Mouse (Mus musculus): ENCODE results near the gene AY358078. TPM values are rescaled to one million over a fixed set of nuclear protein-coding genes. Genes with fewer than 3 reads are reported as not detected.
"Not testable (repeated sequence)": the region's sequence is repeated elsewhere in the genome, so short reads cannot be mapped to it uniquely, and the experiment has no call there.

AY358078 gene
- total RNA-seq (2014; fragmentation: Nextera tagmentation) (not detected in 2 replicates), total RNA-seq (2017) (not detected in 2 replicates)

DNA sequence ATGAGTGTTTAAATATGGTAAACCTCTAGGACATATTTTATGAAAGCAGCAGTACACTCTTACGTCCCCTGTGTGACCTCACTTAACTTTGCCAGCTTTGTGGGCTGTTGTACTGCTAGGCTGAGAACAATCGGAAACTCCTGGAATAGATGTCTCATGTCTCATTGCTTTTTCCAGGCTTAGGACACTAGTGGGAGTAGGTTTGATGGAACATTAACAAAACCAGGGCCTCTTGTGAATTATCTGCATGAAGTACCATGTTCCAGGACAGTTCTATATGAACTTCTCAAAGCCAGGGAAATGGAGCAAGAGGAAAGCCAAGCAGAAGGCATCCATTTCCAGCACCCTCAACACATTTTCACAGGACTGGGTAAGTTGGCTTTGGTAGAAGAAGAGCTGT lies at the start of gene AY358078:
TSS of gene AY358078 (plus strand) at position 301 of the 400 bp plus-strand sequence.
- ATAC-seq (replicated peaks; ENCODE audit: low FRiP score, low TSS enrichment, poor library complexity, severe bottlenecking): no peak

DNA sequence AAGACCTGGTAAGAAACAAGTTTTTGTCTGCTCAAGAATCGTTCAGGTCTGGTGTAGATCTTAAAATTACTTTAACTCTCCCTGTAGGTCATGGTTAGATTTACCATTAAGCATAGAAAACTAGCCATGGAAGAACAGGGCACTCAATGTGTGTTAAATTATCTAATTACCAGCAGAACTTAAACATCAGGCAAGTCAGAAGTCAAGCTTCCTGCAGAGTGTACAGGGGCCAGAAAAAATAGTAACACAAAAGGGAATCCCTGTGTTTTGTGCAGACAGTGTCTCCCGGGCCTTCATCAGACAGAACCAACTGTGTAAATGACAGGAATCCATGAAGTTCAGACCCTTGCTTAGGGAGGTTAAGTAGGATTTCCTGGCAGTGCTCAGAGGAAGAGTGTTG lies 43.9 kb upstream of the AY358078 start:
- ATAC-seq (replicated peaks; ENCODE audit: low FRiP score, low TSS enrichment, poor library complexity, severe bottlenecking): no peak

- 0 out of 2 replicates have a peak, but pooled peaks have one; percentile 57 for ATAC-seq (replicated peaks; ENCODE audit: low FRiP score, low TSS enrichment, poor library complexity, severe bottlenecking)
These were observed 28.5 kb upstream of the AY358078 start for GRCm38 (mm10) chr14:51771378-51771777.

DNA sequence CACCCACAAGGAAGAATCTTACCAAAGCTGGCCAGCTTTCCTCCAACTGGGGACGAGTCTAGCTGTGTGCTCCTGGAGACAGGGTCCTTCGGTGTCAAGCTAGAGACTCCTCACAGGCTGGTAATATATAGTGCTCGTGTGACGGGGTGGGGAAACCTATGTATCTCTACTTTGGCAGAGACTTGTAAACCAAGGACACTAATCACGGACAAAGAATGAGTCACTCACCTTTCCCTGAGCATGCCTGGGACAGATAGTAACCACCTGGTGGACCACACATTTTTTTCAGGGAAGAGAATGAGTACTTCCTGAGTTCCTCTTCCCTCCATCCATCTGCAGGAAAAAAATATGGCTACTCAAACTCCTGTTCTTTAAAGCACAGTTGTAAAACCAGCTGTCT lies 26.4 kb upstream of the AY358078 start, which contains the start of gene Ang4:
TSS of gene Ang4 (minus strand) at position 101 of the 400 bp plus-strand sequence.
- ATAC-seq (replicated peaks; ENCODE audit: low FRiP score, low TSS enrichment, poor library complexity, severe bottlenecking): no peak

DNA sequence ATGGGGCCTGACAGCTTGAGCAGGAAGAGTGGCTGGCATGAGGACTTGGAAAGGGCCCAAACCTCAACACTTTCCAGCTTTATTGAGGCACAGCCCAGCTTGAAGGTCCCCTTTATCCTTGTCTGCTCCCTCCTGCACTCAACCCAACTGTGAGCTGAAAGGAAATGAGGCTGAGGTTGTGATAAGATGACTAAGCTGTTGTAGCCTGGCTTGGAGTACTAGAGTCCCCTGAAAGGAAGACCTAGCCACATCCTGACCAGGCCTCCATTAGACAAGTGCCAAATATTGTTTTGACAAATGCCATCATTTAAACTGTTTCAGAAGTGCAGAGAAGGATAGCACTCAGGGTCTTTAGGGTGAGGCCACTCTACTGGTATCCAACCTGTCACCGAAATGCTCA lies 22.1 kb upstream of the AY358078 start:
- ATAC-seq (replicated peaks; ENCODE audit: low FRiP score, low TSS enrichment, poor library complexity, severe bottlenecking): no peak

DNA sequence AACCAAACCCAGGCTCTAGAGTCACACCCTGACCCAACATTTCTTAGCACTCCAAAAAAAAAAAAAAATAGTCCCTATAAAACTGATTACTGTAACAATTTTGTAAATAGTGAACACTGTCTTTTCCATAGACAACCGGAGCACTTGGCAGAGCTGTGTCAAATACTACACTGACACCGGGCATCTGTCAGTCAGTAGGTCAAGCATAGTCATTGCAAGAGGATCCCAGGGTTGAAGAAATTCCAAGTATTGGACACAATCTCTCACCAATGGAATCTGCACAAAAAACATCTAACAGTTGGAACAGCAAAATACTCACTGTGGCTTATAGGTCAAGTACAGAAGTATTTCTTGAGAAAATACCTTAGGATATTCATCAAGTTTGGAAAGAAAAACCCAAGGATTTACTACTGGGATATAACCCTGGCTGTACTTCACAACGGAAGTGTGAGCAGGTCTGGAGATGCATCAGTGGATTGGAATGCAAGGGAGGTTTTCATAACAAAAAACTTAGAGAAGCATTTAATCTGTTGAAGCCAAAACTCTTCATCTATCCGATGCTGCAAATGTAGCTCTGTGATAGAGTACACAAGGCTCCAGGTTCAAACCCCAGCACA lies 20.9 kb upstream of the AY358078 start:
- ATAC-seq (replicated peaks; ENCODE audit: low FRiP score, low TSS enrichment, poor library complexity, severe bottlenecking): no peak

GRCm38 (mm10) chr14:51786335-51786734 lies 13.5 kb upstream of the AY358078 start:
- no peak for ATAC-seq (replicated peaks; ENCODE audit: low FRiP score, low TSS enrichment, poor library complexity, severe bottlenecking)

- no peak for ATAC-seq (replicated peaks; ENCODE audit: low FRiP score, low TSS enrichment, poor library complexity, severe bottlenecking)
These were observed 12.8 kb upstream of the AY358078 start for GRCm38 (mm10) chr14:51787061-51787460.

DNA sequence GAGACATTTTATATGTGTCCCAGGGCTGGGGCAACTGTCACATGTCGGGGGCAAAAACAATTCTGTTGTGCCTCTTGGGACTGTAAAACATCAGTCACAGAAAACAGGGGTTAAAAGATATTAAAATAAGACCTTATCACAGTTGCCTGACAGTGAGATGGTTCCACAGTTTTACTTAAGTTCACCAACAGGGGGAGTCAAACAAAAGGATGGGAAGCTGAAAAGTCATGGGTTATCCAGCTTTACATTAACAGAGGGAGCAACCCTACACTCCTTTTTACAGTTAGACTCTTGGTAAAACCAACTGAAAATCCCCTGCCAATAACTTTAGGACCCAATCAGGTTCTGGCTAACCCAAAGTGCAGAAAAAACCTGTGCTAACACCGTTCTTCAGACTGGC lies 10.7 kb upstream of the AY358078 start:
- 0 out of 2 replicates have a peak, but pooled peaks have one; percentile 44 for ATAC-seq (replicated peaks; ENCODE audit: low FRiP score, low TSS enrichment, poor library complexity, severe bottlenecking)

DNA sequence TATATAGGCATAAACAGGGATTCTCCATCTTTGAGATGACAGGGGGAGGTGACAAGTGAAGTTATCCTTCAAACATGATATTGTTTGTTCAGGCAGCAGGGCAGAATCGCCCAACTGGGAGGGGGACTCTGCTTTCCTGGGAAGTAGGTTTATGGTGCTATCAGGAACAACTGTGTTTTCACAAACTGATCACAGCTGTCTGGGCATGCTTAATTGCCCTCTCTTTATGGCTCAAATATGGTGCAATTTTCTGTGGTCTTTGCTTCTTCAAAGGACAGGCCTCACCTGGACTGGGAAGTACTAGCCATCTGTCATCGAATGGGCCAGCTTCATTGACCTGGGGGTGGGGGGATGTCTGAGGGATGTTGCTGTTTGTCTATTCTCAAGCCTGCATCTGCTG lies 5.7 kb upstream of the AY358078 start:
- no peak for ATAC-seq (replicated peaks; ENCODE audit: low FRiP score, low TSS enrichment, poor library complexity, severe bottlenecking)

GRCm38 (mm10) chr14:51826625-51827024 lies 26.8 kb downstream of the AY358078 start:
- no peak for ATAC-seq (replicated peaks; ENCODE audit: low FRiP score, low TSS enrichment, poor library complexity, severe bottlenecking)

DNA sequence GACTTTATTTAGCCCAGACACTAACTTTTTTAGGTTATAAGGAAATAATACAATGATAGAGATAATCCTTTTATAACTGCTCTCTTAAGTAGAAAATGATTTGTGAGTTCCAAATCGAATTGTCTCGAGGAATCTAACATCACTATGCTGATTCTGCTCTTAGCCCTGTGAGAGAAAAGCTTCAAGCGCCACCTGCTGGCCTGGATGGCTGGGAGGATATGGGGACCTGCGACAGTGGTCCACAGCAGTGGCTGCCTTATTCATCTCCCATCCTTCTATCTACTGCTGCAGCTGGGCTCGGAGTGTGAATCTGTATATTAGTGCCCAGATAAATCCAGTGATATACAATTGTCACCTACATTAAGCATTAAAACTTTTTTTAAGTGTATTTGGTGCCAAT lies 28.0 kb downstream of the AY358078 start:
- peak; percentile 89 for ATAC-seq (replicated peaks; ENCODE audit: low FRiP score, low TSS enrichment, poor library complexity, severe bottlenecking)

DNA sequence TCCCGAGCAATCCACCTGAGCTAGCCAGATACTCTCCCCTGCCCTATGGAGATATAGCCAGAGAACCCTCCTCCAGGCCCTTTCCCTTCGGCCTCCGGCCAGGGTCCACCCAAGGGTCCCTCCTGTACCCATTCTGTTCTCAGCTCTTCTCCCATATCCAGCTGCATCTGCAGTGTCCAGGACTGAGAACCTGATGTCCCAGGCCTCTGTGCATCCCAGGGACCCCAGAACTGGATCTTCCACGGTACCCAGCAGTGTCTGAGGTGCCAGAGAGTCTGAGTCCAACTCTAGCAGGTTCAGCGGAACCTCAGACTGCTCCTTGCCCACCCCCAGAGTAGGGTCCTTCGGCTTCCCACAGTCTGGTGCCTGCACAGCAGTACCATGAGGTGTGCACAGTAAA lies 29.3 kb downstream of the AY358078 start:
- ATAC-seq (replicated peaks; ENCODE audit: low FRiP score, low TSS enrichment, poor library complexity, severe bottlenecking): no peak

- 0 out of 2 replicates have a peak, but pooled peaks have one; percentile 50 for ATAC-seq (replicated peaks; ENCODE audit: low FRiP score, low TSS enrichment, poor library complexity, severe bottlenecking)
These were observed 38.6 kb downstream of the AY358078 start for GRCm38 (mm10) chr14:51838480-51838879.

DNA sequence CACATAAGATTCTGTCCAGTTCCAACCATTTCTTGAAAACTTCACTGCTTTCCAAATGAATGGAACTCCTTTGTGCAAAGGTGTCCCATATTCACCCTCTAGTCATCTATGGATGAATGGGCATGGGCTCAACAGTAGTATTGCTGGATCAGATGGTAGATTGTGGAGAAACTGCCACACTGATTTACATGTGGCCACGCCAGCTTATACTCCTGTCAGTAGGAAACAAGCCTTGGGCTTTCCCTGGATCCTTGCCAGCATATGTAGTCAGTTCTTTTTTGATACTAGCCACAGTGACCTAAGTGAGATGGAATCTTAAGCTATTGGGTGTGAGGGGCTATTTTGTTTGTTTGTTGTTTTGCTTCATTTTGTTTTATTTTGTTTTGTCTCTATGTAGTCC lies 42.4 kb downstream of the AY358078 start:
- no peak for ATAC-seq (replicated peaks; ENCODE audit: low FRiP score, low TSS enrichment, poor library complexity, severe bottlenecking)

GRCm38 (mm10) chr14:51842781-51843180 lies 42.9 kb downstream of the AY358078 start:
- ATAC-seq (replicated peaks; ENCODE audit: low FRiP score, low TSS enrichment, poor library complexity, severe bottlenecking): no peak

DNA sequence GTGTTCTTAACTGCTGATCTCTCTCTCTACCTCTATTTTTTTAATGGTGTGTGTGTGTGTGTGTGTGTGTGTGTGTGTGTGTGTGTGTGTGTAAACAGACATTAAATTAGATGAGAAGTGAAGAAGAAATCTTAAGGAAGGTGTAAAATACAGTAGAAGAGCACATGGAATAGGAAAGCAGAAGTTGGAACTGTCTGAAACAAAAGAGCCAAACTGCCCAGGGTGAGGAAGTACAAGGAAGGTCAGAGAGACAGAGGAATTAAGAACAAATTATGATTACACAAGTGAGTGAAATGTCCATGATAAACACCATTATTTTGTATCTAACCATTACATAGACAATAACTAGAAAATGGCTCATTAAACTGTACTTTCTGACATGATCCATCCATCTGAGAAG lies 44.0 kb downstream of the AY358078 start:
- ATAC-seq (replicated peaks; ENCODE audit: low FRiP score, low TSS enrichment, poor library complexity, severe bottlenecking): no peak

- ATAC-seq (replicated peaks; ENCODE audit: low FRiP score, low TSS enrichment, poor library complexity, severe bottlenecking): no peak
These were observed 46.7 kb downstream of the AY358078 start for GRCm38 (mm10) chr14:51846566-51846965.

DNA sequence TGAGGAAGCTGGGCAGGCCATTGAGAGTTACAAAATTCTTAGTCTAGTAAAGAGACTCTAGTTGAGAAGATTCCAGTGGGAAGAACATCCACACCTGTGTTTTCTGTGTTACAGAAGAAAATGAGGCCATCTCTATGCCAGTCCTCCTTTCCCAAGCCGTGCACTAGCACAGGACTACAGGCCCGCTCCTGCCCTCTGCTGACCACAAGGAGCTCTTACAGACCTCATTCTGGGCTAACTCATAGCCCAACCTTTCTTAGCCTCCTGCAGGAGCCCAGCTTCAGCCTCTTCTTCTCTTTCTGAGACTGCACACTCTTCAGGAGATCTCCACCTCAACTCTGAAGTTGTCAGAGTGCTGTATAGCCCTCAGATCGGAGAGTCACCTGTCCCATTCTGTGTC lies 51.2 kb downstream of the AY358078 start:
- ATAC-seq (replicated peaks; ENCODE audit: low FRiP score, low TSS enrichment, poor library complexity, severe bottlenecking): 0 out of 2 replicates have a peak, but pooled peaks have one; percentile 61

DNA sequence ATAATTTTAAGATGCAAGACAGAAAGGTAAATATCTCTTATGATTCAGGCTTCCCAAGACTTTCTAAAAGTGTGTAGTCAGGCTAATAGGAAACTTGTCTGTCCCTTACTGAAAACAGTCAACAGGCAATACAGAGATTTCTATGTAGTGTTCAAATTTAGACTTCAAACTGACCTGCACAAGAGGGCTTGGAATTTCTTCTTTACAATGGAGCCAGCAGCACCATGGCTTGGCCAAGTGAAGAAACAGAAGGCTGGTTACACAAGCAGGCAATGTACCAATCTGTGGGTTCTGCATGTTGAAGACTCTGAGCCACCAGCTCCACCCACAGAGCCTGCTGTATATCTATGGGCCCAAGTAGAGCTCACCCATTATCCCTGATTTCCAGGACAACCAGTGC lies 53.6 kb downstream of the AY358078 start, which contains the start of gene Ear6:
TSS of gene Ear6 (plus strand) at position 301 of the 400 bp plus-strand sequence.
- no peak for ATAC-seq (replicated peaks; ENCODE audit: low FRiP score, low TSS enrichment, poor library complexity, severe bottlenecking)

DNA sequence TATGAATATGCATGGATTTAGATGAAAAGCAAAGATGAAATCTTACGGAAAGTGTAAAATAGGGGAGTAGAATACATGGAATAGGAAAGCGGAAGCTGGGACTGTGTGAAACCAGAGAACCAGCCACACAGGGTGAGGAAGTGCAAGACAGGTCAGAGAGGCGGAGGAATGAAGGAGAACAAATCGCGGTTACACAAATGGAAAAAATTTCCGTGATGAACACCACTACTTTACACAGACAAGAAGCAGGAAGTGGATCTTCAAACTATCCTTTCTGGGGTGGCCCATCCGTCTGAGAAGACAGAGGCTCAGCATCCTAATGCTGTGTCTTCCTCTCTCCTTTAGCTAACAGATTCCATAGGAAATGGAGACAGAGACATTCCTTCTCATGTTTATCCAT lies 55.4 kb downstream of the AY358078 start:
- ATAC-seq (replicated peaks; ENCODE audit: low FRiP score, low TSS enrichment, poor library complexity, severe bottlenecking): not testable (repeated sequence)
